Mouse (Mus musculus): ENCODE data around the gene Slpi. TPM values are rescaled to one million over a fixed set of nuclear protein-coding genes. Genes with fewer than 3 reads are reported as not detected.

The Slpi gene
- polyA plus RNA-seq, 1 experiment from 2014 or later: 1.2 TPM

DNA sequence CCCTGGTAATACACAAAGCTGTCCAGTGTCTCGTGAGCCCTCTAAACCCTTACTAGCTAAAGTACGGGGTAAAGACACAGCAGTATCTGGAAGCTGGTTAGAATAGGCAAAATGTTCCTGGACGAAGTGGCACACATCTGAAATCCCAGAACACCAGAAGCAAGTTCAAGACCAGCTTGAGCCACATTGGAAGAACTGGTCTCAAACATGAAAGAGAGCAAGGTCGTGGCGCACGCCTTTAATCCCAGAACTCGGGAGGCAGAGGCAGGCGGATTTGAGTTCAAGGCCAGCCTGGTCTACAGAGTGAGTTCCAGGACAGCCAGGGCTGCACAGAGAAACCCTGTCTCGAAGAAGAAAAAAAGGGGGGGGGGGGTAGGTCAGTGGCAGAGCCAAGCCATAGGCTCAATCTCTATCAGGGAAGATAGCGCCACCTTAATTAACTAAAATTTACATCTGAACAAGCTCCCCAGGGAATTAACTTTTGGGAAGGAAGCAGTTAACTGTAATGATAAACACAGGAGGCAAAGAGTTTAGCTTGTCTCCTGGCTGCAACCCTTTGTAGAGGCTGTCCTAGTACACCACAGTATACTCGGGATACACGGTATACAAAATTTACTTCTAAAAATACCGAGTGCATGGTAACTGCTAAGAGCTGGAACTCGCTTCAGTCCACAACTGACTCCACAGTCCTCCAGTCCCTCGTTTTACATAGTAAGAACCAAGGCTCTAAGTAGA is 41.2 kb upstream of the Slpi start:
- Histone ChIP-seq H3K4me1 (peaks cover 19% of the 10 kb centered on the region), H3K4me2 (replicated peaks) (no peak overlapping the region), H3K27me3 (peaks cover 11% of the 10 kb centered on the region), H3K9ac (no peak overlapping the region), H3K36me3 (no peaks in the 10 kb centered on the region), H3K27ac (no peak overlapping the region), H3K4me3 (no peak overlapping the region), H3K9me3 (replicated peaks) (no peaks in the 10 kb centered on the region)
- ATAC-seq (ENCODE audit: low FRiP score): no peak
- WGBS: 43% methylated on average over 15 of the region's 15 CpGs

DNA sequence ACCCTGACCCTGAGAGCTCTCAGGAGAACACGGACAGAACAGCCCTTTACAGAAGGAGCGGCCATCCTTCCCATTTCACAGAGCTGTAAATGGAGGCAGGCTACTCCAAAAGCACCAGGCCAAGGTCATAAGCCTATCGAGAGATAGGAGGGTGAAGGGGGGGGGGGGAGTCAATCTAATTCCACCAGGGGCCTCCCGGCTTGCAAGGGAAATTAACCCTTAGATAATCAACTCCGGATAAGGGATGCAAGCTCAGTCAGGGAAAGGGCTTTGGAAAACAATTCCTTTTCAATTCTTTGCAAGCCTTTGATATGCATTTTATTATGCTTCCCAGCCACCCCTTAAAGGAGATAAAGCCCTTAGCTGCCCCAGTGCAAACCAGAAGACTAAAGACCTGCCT is 39.6 kb upstream of the Slpi start:
- Histone ChIP-seq H3K27ac (no peak overlapping the region), H3K9me3 (replicated peaks) (no peaks in the 10 kb centered on the region), H3K4me2 (replicated peaks) (no peak overlapping the region), H3K27me3 (peaks cover 7% of the 10 kb centered on the region), H3K36me3 (no peaks in the 10 kb centered on the region), H3K4me1 (peaks cover 19% of the 10 kb centered on the region), H3K9ac (no peak overlapping the region), H3K4me3 (no peak overlapping the region)
- ATAC-seq (ENCODE audit: low FRiP score): no peak
- 35% methylated on average over 5 of the region's 5 CpGs for WGBS

DNA sequence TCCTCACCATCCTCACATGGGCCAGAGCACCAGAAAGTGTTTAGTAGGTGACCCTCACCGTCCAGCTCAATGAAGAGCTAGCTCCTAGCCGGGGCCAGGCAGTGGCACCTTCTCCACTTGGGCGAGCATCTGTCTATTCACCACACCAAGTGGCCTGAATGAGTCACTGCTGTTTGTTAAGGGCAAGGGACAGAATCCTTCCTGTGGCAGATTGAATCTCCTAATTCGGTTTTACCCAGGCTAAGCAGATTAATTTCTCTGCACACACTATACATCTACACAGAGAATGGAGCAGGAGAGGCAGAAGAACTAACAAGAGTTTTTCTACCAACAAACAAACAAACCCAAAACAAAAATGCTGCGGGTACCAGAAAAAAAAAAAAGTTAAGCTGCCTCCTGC is 38.1 kb upstream of the Slpi start:
- Histone ChIP-seq H3K9ac (no peak overlapping the region), H3K36me3 (no peaks in the 10 kb centered on the region), H3K27ac (no peak overlapping the region), H3K4me2 (replicated peaks) (no peak overlapping the region), H3K27me3 (peaks cover 7% of the 10 kb centered on the region), H3K4me1 (peaks cover 13% of the 10 kb centered on the region), H3K9me3 (replicated peaks) (no peaks in the 10 kb centered on the region), H3K4me3 (no peak overlapping the region)
- no peak for ATAC-seq (ENCODE audit: low FRiP score)
- WGBS: 84% methylated on average over 5 of the region's 5 CpGs

DNA sequence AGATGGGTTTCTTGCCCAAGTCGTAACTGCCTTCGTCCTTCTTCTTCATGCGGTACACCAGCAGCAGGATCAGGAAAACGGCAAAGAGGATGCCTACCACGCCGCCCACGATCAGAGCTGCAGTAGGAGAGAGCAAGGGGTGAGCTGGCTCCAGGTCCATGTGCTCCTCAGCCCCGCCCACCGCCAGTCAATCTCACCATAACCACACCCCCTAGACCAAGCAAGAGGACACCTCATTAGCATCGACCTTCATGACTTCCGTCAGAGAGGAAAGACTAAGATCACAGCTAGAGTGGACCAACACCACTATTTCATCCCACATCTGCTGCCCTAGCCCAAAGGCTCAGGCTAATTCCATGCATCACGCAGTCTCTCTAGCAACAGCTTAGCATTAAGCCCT is 37.2 kb upstream of the Slpi start:
- no peak overlapping the region for H3K27ac ChIP-seq
- H3K4me3 ChIP-seq: no peak overlapping the region
- no peaks in the 10 kb centered on the region for H3K36me3 ChIP-seq
- peaks cover 7% of the 10 kb centered on the region for H3K27me3 ChIP-seq
- peaks cover 8% of the 10 kb centered on the region; the same call in 1 of the 2 replicates for H3K4me1 ChIP-seq
- H3K9ac ChIP-seq: no peak overlapping the region
- H3K4me2 ChIP-seq (replicated peaks): no peak overlapping the region
- H3K9me3 ChIP-seq (replicated peaks): no peaks in the 10 kb centered on the region
- 35% methylated on average over 12 of the region's 12 CpGs for WGBS
- no peak for ATAC-seq (ENCODE audit: low FRiP score)

DNA sequence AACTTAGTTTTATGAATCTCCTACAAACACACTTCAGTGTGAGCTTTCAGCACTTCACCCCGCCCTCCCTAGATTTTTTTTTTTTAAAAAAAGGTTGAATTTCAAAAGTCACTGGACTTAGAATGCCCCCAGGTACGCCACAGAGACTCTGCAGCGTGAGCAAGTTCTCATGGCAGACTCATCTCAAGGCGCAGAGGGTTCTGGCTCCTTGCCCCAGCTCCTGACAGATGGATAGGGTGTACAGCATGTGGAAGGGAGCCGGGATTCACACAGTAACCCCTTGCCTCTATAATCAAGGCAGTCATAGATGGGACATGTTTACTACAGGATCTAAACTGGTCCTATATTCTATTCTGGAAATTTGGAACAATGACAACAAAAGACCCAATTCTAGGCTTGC is 36.5 kb upstream of the Slpi start:
- Histone ChIP-seq H3K4me2 (replicated peaks) (no peak overlapping the region), H3K4me1 (0 out of 2 replicates have a peak, but pooled peaks cover 2% of the 10 kb centered on the region), H3K4me3 (no peak overlapping the region), H3K27ac (no peak overlapping the region), H3K36me3 (no peaks in the 10 kb centered on the region), H3K27me3 (peaks cover 7% of the 10 kb centered on the region), H3K9me3 (replicated peaks) (no peaks in the 10 kb centered on the region), H3K9ac (no peak overlapping the region)
- WGBS: 89% methylated on average over 5 of the region's 5 CpGs
- no peak for ATAC-seq (ENCODE audit: low FRiP score)

DNA sequence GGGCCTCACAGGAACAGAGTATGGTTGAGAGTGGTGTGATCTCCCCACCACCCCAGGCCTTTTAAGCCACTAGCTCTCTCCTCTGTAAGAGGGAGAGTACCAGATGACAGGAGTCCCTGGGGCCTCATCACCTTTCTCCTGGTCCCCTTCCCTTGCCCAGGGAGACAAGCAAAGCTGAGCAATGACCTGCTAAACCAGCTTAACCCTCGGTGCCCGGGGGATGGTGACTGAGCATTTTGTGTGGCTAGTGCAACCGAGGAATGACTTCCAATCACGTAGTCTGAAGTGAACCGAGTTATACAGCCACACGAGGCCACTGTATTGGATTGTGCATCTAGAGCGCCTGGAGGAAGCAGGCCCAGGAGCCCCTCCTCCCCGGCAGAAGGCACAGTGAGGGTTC is 35.5 kb upstream of the Slpi start:
- peaks cover under 1% of the 10 kb centered on the region; the same call in 1 of the 2 replicates for H3K27me3 ChIP-seq
- no peak overlapping the region for H3K4me3 ChIP-seq
- H3K9ac ChIP-seq: no peak overlapping the region
- 0 out of 2 replicates have a peak, but pooled peaks cover 2% of the 10 kb centered on the region for H3K4me1 ChIP-seq
- no peaks in the 10 kb centered on the region for H3K9me3 ChIP-seq (replicated peaks)
- H3K4me2 ChIP-seq (replicated peaks): no peak overlapping the region
- no peak for ATAC-seq (ENCODE audit: low FRiP score)
- 90% methylated on average over 8 of the region's 8 CpGs for WGBS
- no peaks in the 10 kb centered on the region for H3K36me3 ChIP-seq
- no peak overlapping the region for H3K27ac ChIP-seq

DNA sequence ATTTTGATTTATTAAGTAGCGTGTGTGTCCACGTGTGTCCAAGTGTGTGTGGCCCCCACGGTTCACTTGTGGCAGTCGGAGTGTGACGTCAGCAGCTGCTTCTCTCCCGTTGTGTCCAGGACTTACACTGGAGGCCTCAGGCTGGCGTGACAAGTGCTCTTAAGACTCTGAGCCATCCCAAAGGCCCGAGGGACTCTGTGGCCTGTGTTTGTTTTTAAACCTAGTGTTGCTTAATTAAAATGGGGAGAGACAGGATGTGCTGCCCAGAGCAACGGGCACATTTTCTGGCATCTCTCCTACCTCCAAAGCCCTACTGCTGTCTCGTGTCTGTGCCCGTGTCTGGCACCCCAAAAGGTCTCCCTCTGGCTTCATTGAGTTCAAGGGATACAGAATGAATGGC is 34.6 kb upstream of the Slpi start:
- no peaks in the 10 kb centered on the region for H3K4me1 ChIP-seq
- no peak overlapping the region for H3K4me3 ChIP-seq
- H3K27me3 ChIP-seq: peaks cover 2% of the 10 kb centered on the region; the same call in 1 of the 2 replicates
- H3K4me2 ChIP-seq (replicated peaks): no peak overlapping the region
- H3K9ac ChIP-seq: no peak overlapping the region
- 87% methylated on average over 11 of the region's 11 CpGs for WGBS
- H3K9me3 ChIP-seq (replicated peaks): no peaks in the 10 kb centered on the region
- no peak overlapping the region for H3K27ac ChIP-seq
- no peak for ATAC-seq (ENCODE audit: low FRiP score)
- no peaks in the 10 kb centered on the region for H3K36me3 ChIP-seq

DNA sequence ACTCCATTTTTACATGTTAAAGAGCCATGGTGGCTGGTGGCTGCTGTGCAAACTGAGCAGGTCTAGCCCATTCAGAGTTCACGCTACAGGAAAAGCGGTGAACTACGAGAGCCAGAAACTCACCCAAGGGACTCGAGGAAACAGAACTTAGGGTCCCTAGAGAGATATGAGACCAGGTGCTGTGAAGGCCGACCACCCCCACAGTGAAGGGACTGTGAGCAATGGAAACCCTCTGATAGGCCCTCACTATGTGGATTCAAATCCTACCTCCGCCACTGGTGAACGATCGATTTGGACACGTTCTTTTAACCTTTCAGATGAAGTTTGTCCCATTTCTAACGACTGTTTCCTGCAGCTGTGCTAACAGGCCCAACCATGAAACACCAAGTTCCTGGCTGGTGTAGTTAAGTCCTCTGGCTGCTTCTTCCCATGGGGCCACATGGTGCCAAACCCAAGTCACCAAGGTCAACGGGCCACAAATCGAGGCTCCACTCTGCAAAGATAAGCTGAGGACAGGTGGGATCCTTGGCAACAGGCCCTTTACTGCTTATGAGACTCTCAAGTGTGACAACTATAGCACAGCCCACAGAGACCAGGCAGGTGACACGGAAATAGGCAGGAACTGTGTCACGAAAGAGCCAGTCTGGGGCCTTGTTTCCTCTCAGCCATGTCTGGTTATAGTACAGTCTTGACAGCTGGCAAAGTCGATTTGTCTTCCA is 33.9 kb upstream of the Slpi start:
- Histone ChIP-seq H3K27ac (no peak overlapping the region), H3K9ac (no peak overlapping the region), H3K4me3 (no peak overlapping the region), H3K9me3 (replicated peaks) (no peaks in the 10 kb centered on the region), H3K4me1 (no peaks in the 10 kb centered on the region), H3K4me2 (replicated peaks) (no peak overlapping the region), H3K36me3 (no peaks in the 10 kb centered on the region), H3K27me3 (peaks cover 2% of the 10 kb centered on the region; the same call in 1 of the 2 replicates)
- 88% methylated on average over 15 of the region's 15 CpGs for WGBS
- ATAC-seq (ENCODE audit: low FRiP score): no peak

DNA sequence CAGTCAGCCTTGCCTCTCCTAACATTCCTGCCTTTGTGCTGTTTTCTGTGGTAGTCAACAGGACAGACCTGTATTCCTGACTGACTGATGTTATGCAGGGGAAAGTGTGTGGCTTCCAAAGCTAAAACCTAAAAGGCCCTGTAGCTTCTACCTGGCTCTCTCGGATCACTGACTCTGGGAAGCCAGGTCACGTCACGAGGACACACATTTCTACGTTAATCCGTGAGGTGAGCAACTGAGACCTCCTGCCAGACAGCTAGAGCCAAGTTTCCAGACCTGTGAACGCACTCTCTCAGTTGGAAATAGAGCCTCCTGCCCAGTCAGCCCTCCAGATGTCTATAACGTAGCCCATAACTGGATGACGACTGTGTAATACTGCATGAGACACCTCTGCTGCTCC is 33.1 kb upstream of the Slpi start:
- Histone ChIP-seq H3K4me3 (no peak overlapping the region), H3K9me3 (replicated peaks) (no peaks in the 10 kb centered on the region), H3K4me2 (replicated peaks) (no peak overlapping the region), H3K27me3 (peaks cover 2% of the 10 kb centered on the region; the same call in 1 of the 2 replicates), H3K36me3 (no peaks in the 10 kb centered on the region), H3K27ac (no peak overlapping the region), H3K9ac (no peak overlapping the region), H3K4me1 (no peaks in the 10 kb centered on the region)
- WGBS: 87% methylated on average over 8 of the region's 8 CpGs
- ATAC-seq (ENCODE audit: low FRiP score): no peak

DNA sequence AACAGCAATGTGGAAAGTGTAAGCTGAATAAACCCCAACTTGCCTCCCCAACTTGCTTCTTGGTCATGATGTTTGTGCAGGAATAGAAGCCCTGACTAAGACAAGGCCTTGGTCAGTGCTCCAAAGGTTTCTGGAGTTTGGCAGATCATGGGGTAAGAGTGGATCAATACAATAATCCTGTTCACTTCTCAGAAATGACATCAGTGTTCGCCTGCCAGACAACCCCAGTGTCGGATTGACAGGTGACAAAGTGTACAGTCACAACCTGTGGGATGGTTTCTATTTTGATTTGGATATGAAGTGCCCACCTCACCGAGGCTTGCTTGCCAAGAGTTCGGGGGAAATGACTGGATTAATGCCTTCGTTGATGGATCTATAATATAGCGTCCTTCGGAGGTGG is 32.4 kb upstream of the Slpi start:
- Histone ChIP-seq H3K36me3 (no peaks in the 10 kb centered on the region), H3K27me3 (peaks cover 2% of the 10 kb centered on the region; the same call in 1 of the 2 replicates)

DNA sequence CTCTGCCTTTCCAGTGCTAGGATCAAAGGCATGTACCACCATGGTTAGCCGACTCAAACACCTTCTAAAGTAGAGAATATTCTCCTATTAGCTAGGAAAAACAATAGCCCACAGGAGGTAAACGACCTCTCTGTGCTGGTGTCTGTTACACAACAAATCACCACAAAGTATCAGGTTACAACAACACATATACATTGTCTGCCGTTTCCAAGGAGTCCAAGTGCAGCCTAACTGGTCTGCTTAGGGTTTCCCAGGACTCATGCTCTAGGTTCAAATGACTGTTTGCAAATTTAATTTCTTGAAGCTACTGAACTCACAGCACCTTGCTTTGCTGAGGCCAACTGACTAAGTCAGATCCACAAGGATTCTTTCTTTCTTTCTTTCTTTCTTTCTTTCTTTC is 30.6 kb upstream of the Slpi start:
- Histone ChIP-seq H3K9me3 (replicated peaks) (no peaks in the 10 kb centered on the region), H3K4me2 (replicated peaks) (no peak overlapping the region), H3K9ac (no peak overlapping the region), H3K4me1 (no peaks in the 10 kb centered on the region), H3K4me3 (no peak overlapping the region), H3K27ac (no peak overlapping the region), H3K36me3 (no peaks in the 10 kb centered on the region), H3K27me3 (peaks cover 11% of the 10 kb centered on the region)
- WGBS: 5% methylated on average over 3 of the region's 3 CpGs
- no peak for ATAC-seq (ENCODE audit: low FRiP score)

More for the DNA sequence above, 32.4 kb upstream of the Slpi start:
- no peak overlapping the region for H3K27ac ChIP-seq
- H3K4me3 ChIP-seq: no peak overlapping the region
- WGBS: 91% methylated on average over 7 of the region's 7 CpGs
- H3K4me1 ChIP-seq: no peaks in the 10 kb centered on the region
- ATAC-seq (ENCODE audit: low FRiP score): no peak
- H3K9me3 ChIP-seq (replicated peaks): no peaks in the 10 kb centered on the region
- no peak overlapping the region for H3K4me2 ChIP-seq (replicated peaks)
- no peak overlapping the region for H3K9ac ChIP-seq

DNA sequence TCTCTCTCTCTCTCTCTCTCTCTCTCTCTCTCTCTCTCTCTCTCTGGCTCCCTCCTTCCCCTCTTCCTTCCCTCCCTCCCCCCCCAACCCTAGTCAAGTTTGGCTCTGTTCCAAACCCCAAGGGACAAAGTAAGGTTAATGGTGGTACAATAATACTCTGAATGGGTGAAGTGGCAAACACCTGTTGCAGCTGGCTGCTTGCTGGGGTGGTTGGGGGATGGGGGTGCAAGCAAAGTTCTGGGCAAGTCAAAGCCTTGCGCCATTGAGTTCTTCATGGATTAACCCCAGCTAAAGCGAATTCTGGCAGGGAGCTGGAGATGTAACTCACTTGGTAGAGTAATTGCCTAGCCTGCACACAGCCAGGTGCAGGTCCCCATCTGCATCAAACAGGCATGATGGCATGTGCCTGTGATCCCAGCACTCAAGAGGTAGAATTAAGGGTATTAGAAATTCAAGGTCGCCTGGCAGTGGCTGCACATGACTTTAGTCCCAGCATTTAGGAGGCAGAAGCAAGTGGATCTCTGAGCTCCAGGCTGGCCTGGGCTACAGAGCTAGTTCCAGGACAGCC is 29.5 kb upstream of the Slpi start:
- H3K4me1 ChIP-seq: no peaks in the 10 kb centered on the region
- H3K4me3 ChIP-seq: no peak overlapping the region
- peaks cover 20% of the 10 kb centered on the region for H3K27me3 ChIP-seq
- no peak overlapping the region for H3K4me2 ChIP-seq (replicated peaks)
- H3K9me3 ChIP-seq (replicated peaks): no peaks in the 10 kb centered on the region
- WGBS: 32% methylated on average over 3 of the region's 3 CpGs
- H3K27ac ChIP-seq: no peak overlapping the region
- no peaks in the 10 kb centered on the region for H3K36me3 ChIP-seq
- ATAC-seq (ENCODE audit: low FRiP score): no peak
- H3K9ac ChIP-seq: no peak overlapping the region
